Mouse (Mus musculus) heart, adult 2 months (tissue): ENCODE measurements around the gene Gli2.

Experiments
- CTCF ChIP-seq: fragments of 200-600 bp; IDR thresholded peaks from 2 replicates; pipeline ENCODE4 v1.8.1; 2022; ENCODE audit warnings: antibody characterized with exemption, mild to moderate bottlenecking, moderate library complexity
- EP300 ChIP-seq: fragments of 200-500 bp; IDR thresholded peaks from 2 replicates; pipeline ENCODE4 v1.6.1; 2011; ENCODE audit warnings: low read depth, low read length, control low read depth; ENCODE audit not compliant: insufficient read depth
- POLR2A ChIP-seq: fragments of 200-500 bp; IDR thresholded peaks from 2 replicates; pipeline ENCODE4 v1.6.1; 2011; ENCODE audit warnings: mild to moderate bottlenecking, low read depth, low read length, control low read depth; ENCODE audit not compliant: insufficient read depth

DNA sequence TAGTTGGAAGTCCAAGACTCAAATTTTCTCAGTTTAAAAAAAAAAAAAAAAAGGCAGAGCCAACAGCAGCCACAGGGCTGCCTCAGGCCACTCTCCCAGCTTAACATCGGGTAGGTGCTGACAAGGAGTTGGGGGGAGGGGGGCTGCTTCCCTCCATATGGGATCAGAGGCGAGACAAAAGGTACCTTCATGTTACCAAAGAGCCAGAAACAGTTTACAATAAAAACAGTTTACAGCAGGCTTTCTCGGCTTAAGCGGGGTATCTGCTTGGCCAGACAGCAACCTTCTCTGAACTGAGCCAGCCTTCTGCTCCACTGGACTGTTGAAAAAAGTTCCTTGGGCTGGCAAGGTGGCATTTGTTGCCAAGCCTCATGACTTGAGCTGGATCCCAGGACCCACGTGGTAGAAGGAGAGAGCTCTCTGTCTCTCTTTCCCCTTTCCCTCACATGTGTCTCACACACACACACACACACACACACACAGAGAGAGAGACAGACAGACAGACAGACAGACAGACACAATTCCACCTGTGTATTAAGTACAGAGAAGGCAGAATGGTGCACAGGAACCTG, 113.1 kb downstream of the Gli2 start:
- TF ChIP-seq CTCF, result no peak
- TF ChIP-seq POLR2A, result no peak
- no peak for TF ChIP-seq EP300
